In genomic region chr1:42242586-42243457, GRCm38 (mm10) we compare ENCODE assay signal across 11 mouse cellular contexts.
DNase-seq lines count a peak whose midpoint lies in the region; ATAC-seq and TF ChIP-seq lines count a peak whose summit lies in the region.
"Had no signal": no experiment of that assay in that cellular context is flagged by ENCODE, and none has a peak within 500 bp of the region (broad histone marks: within the 10 kb centered on the region; RNA-seq: fewer than 3 reads in every experiment).

No protein-coding gene starts in this region.

- H3K27ac ChIP-seq in layer of hippocampus, adult 2 months, result peak overlapping the region; percentile 41; the same call in 1 of the 2 replicates
- H3K27ac ChIP-seq in forebrain, embryonic 13.5 days, result peak overlapping the region; percentile 88
- no peak overlapping the region for H3K27ac ChIP-seq in intestine, postnatal 0 days (ENCODE audit: low read depth, low read length)
- H3K27ac ChIP-seq in neural tube, embryonic 14.5 days (ENCODE audit: low read depth, low read length), result peak overlapping the region; percentile 64
- H3K27ac ChIP-seq: embryonic facial prominence, embryonic 13.5 days had no signal

- no peak overlapping the region for H3K4me3 ChIP-seq in layer of hippocampus, adult 2 months
- H3K4me3 ChIP-seq in forebrain, embryonic 13.5 days, result no peak overlapping the region
- no peak overlapping the region for H3K4me3 ChIP-seq in intestine, postnatal 0 days (ENCODE audit: low read depth, low read length)
- no peak overlapping the region for H3K4me3 ChIP-seq in neural tube, embryonic 14.5 days (ENCODE audit: low read depth, low read length)

- H3K36me3 ChIP-seq in forebrain, embryonic 13.5 days (ENCODE audit: poor library complexity, severe bottlenecking), result no peaks in the 10 kb centered on the region
- H3K36me3 ChIP-seq in intestine, postnatal 0 days (ENCODE audit: control insufficient read depth, insufficient read depth), result no peaks in the 10 kb centered on the region
- H3K36me3 ChIP-seq in neural tube, embryonic 14.5 days (ENCODE audit: control insufficient read depth, insufficient read depth, low read length), result no peaks in the 10 kb centered on the region
- H3K36me3 ChIP-seq: embryonic facial prominence, embryonic 13.5 days; G1E had no signal

- H3K27me3 ChIP-seq in forebrain, embryonic 13.5 days, result no peaks in the 10 kb centered on the region
- no peaks in the 10 kb centered on the region for H3K27me3 ChIP-seq in intestine, postnatal 0 days (replicated peaks; ENCODE audit: control insufficient read depth, insufficient read depth, low read length)
- no peaks in the 10 kb centered on the region for H3K27me3 ChIP-seq in neural tube, embryonic 14.5 days (ENCODE audit: control insufficient read depth, insufficient read depth, low read length)
- H3K27me3 ChIP-seq: embryonic facial prominence, embryonic 13.5 days had no signal

- WGBS in forebrain, embryonic 13.5 days, result 17% methylated on average over 15 of the region's 15 CpGs
- 37% methylated on average over 15 of the region's 15 CpGs for WGBS in intestine, postnatal 0 days
- 17% methylated on average over 15 of the region's 15 CpGs for WGBS in neural tube, embryonic 14.5 days

- no peak for DNase-seq in layer of hippocampus, adult 2 months (ENCODE audit: low spot score in 2 of 2)
- no peak for DNase-seq in layer of hippocampus, adult 11-12 months (ENCODE audit: low spot score)
- DNase-seq in thymus, postnatal 0 days (ENCODE audit: low spot score), result no peak
- no peak for DNase-seq in kidney, postnatal 14 days
- no peak for DNase-seq in heart, postnatal 4 days
- DNase-seq: right cerebral cortex, postnatal 14 days had no signal

- TF ChIP-seq CTCF in layer of hippocampus, adult 2 months (conservative IDR thresholded peaks at IDR 0.05), result no peak
- TF ChIP-seq CTCF in intestine, postnatal 0 days (IDR thresholded peaks at IDR 0.05; ENCODE audit: low read depth), result no peak

- peak overlapping the region; percentile 53 for H3K4me2 ChIP-seq in forebrain, embryonic 13.5 days
- H3K4me2 ChIP-seq in intestine, postnatal 0 days (replicated peaks; ENCODE audit: low read depth), result no peak overlapping the region
- H3K4me2 ChIP-seq in neural tube, embryonic 14.5 days (ENCODE audit: low read depth, low read length), result no peak overlapping the region

- peaks cover 35% of the 10 kb centered on the region for H3K4me1 ChIP-seq in forebrain, embryonic 13.5 days
- no peaks in the 10 kb centered on the region for H3K4me1 ChIP-seq in intestine, postnatal 0 days (replicated peaks; ENCODE audit: control insufficient read depth, insufficient read depth, low read length)
- peaks cover 4% of the 10 kb centered on the region; the same call in 1 of the 2 replicates for H3K4me1 ChIP-seq in neural tube, embryonic 14.5 days (ENCODE audit: control insufficient read depth, insufficient read depth, low read length)

- H3K9me3 ChIP-seq in forebrain, embryonic 13.5 days (replicated peaks), result no peaks in the 10 kb centered on the region
- no peaks in the 10 kb centered on the region for H3K9me3 ChIP-seq in intestine, postnatal 0 days (ENCODE audit: control insufficient read depth)
- no peaks in the 10 kb centered on the region for H3K9me3 ChIP-seq in neural tube, embryonic 14.5 days (ENCODE audit: control insufficient read depth, low read length)
- H3K9me3 ChIP-seq: embryonic facial prominence, embryonic 13.5 days had no signal

- peak; percentile 73 for ATAC-seq in forebrain, embryonic 13.5 days
- ATAC-seq in intestine, postnatal 0 days, result peak; percentile 63
- ATAC-seq in neural tube, embryonic 14.5 days (ENCODE audit: low read depth), result peak; percentile 74

- H3K9ac ChIP-seq in forebrain, embryonic 13.5 days, result peak overlapping the region; percentile 28
- no peak overlapping the region for H3K9ac ChIP-seq in intestine, postnatal 0 days (ENCODE audit: low read depth, low read length)
- H3K9ac ChIP-seq in neural tube, embryonic 14.5 days (replicated peaks; ENCODE audit: low read depth, low read length), result no peak overlapping the region
